30 mouse cellular contexts compared by ENCODE assay signal in genomic region chr4:148240387-148240786, GRCm38 (mm10). TPM values are rescaled to one million over a fixed set of nuclear protein-coding genes. Genes with fewer than 3 reads are reported as not detected.
A peak's percentile ranks its signal among the peaks of the same experiment; 100 is the strongest.
DNase-seq lines count a peak whose midpoint lies in the region; ATAC-seq lines count a peak whose summit lies in the region.
"Had no signal": no experiment of that assay in that cellular context is flagged by ENCODE, and none has a peak within 500 bp of the region (broad histone marks: within the 10 kb centered on the region; RNA-seq: fewer than 3 reads in every experiment).

No protein-coding gene starts in this region.

- no peaks in the 10 kb centered on the region for H3K27me3 ChIP-seq in forebrain, embryonic 14.5 days (replicated peaks; ENCODE audit: control insufficient read depth, insufficient read depth, low read length)
- no peaks in the 10 kb centered on the region for H3K27me3 ChIP-seq in forebrain, embryonic 11.5 days (ENCODE audit: control insufficient read depth, insufficient read depth, low read length)
- H3K27me3 ChIP-seq in liver, embryonic 12.5 days (replicated peaks): 0 out of 2 replicates have a peak, but pooled peaks cover 6% of the 10 kb centered on the region
- H3K27me3 ChIP-seq: embryonic facial prominence, embryonic 15.5 days; limb, embryonic 15.5 days; liver, embryonic 15.5 days; lung, embryonic 15.5 days; neural tube, embryonic 12.5 days had no signal

- ATAC-seq in forebrain, embryonic 14.5 days: peak; percentile 66; the same call in 1 of the 2 replicates
- ATAC-seq in forebrain, embryonic 11.5 days (replicated peaks; ENCODE audit: low FRiP score): no peak
- ATAC-seq in liver, embryonic 12.5 days: no peak
- ATAC-seq: inflammation-experienced regulatory T-cells, adult 6 months had no signal

- no peak overlapping the region for H3K4me2 ChIP-seq in forebrain, embryonic 14.5 days (ENCODE audit: low read length)
- no peak overlapping the region for H3K4me2 ChIP-seq in forebrain, embryonic 11.5 days (ENCODE audit: low read depth, low read length, severe bottlenecking)
- H3K4me2 ChIP-seq in liver, embryonic 12.5 days: no peak overlapping the region
- H3K4me2 ChIP-seq: embryonic facial prominence, embryonic 15.5 days; limb, embryonic 15.5 days; liver, embryonic 15.5 days; lung, embryonic 15.5 days; neural tube, embryonic 12.5 days had no signal

- H3K4me3 ChIP-seq in forebrain, embryonic 14.5 days (ENCODE audit: low read depth, low read length): no peak overlapping the region
- no peak overlapping the region for H3K4me3 ChIP-seq in forebrain, embryonic 11.5 days (ENCODE audit: low read depth, low read length)
- no peak overlapping the region for H3K4me3 ChIP-seq in liver, embryonic 12.5 days
- H3K4me3 ChIP-seq: embryonic facial prominence, embryonic 15.5 days; heart, embryonic 10.5 days; limb, embryonic 15.5 days; liver, embryonic 15.5 days; lung, embryonic 15.5 days; megakaryocyte, embryonic 14.5 days; neural tube, embryonic 12.5 days had no signal

- H3K36me3 ChIP-seq in forebrain, embryonic 14.5 days (ENCODE audit: control insufficient read depth, insufficient read depth, low read length): peaks cover 38% of the 10 kb centered on the region
- H3K36me3 ChIP-seq in forebrain, embryonic 11.5 days (ENCODE audit: control insufficient read depth, insufficient read depth, low read length): no peaks in the 10 kb centered on the region
- no peaks in the 10 kb centered on the region for H3K36me3 ChIP-seq in liver, embryonic 12.5 days
- H3K36me3 ChIP-seq: embryonic facial prominence, embryonic 15.5 days; heart, embryonic 10.5 days; limb, embryonic 15.5 days; liver, embryonic 15.5 days; lung, embryonic 15.5 days had no signal

- DNase-seq in forebrain, embryonic 14.5 days (ENCODE audit: low spot score): peak; percentile 70
- no peak for DNase-seq in forebrain, embryonic 11.5 days (ENCODE audit: low spot score)
- peak; percentile 33 for DNase-seq in brain, adult 2 months (ENCODE audit: low read depth, low spot score)
- peak; percentile 66 for DNase-seq in layer of hippocampus, adult 11-12 months (ENCODE audit: low spot score)
- DNase-seq in layer of hippocampus, postnatal 10 days (ENCODE audit: low spot score in 2 of 2): peak; percentile 47 to 63
- DNase-seq in urinary bladder, postnatal 25 days (ENCODE audit: low spot score): no peak
- DNase-seq: adrenal gland, postnatal 36 days; cerebellum, adult 2 months; cerebellum, postnatal 36 days; embryo, embryonic 11 days; gastrocnemius, postnatal 10 days; heart, postnatal 4 days; kidney, adult 8-10 months; kidney, postnatal 14 days; lung, postnatal 36 days; midbrain, embryonic 14.5 days; retina, postnatal 1 day; right cerebral cortex, postnatal 25 days; spleen, adult 18-20 months had no signal

- no peak overlapping the region for H3K9ac ChIP-seq in forebrain, embryonic 14.5 days (ENCODE audit: low read length)
- no peak overlapping the region for H3K9ac ChIP-seq in forebrain, embryonic 11.5 days (ENCODE audit: low read length)
- no peak overlapping the region for H3K9ac ChIP-seq in liver, embryonic 12.5 days
- H3K9ac ChIP-seq: embryonic facial prominence, embryonic 15.5 days; limb, embryonic 15.5 days; liver, embryonic 15.5 days; lung, embryonic 15.5 days; neural tube, embryonic 12.5 days had no signal

- H3K9me3 ChIP-seq in forebrain, embryonic 14.5 days (replicated peaks; ENCODE audit: control insufficient read depth, low read length): 0 out of 2 replicates have a peak, but pooled peaks cover 4% of the 10 kb centered on the region
- H3K9me3 ChIP-seq in forebrain, embryonic 11.5 days (ENCODE audit: control insufficient read depth, low read length): no peaks in the 10 kb centered on the region; the same call in 1 of the 2 replicates
- H3K9me3 ChIP-seq in liver, embryonic 12.5 days (replicated peaks): 0 out of 2 replicates have a peak, but pooled peaks cover 1% of the 10 kb centered on the region
- H3K9me3 ChIP-seq: embryonic facial prominence, embryonic 15.5 days; heart, embryonic 10.5 days; liver, embryonic 15.5 days; lung, embryonic 15.5 days; neural tube, embryonic 12.5 days had no signal

- peaks cover 2% of the 10 kb centered on the region; the same call in 1 of the 2 replicates for H3K4me1 ChIP-seq in forebrain, embryonic 14.5 days (ENCODE audit: control insufficient read depth, insufficient read depth, low read length)
- 0 out of 2 replicates have a peak, but pooled peaks cover 4% of the 10 kb centered on the region for H3K4me1 ChIP-seq in forebrain, embryonic 11.5 days (replicated peaks; ENCODE audit: control insufficient read depth, insufficient read depth, low read length)
- no peaks in the 10 kb centered on the region for H3K4me1 ChIP-seq in liver, embryonic 12.5 days
- H3K4me1 ChIP-seq: embryonic facial prominence, embryonic 15.5 days; heart, embryonic 10.5 days; limb, embryonic 15.5 days; liver, embryonic 15.5 days; lung, embryonic 15.5 days had no signal

- 67% methylated on average over 9 of the region's 9 CpGs for WGBS in forebrain, embryonic 14.5 days
- WGBS in forebrain, embryonic 11.5 days: 79% methylated on average over 9 of the region's 9 CpGs
- WGBS in liver, embryonic 12.5 days (ENCODE audit: insufficient replicate concordance): 64% methylated on average over 9 of the region's 9 CpGs

- H3K27ac ChIP-seq in forebrain, embryonic 14.5 days (ENCODE audit: low read depth, low read length): peak overlapping the region; percentile 77; the same call in 1 of the 2 replicates
- no peak overlapping the region for H3K27ac ChIP-seq in forebrain, embryonic 11.5 days (ENCODE audit: low read depth, low read length)
- H3K27ac ChIP-seq in liver, embryonic 12.5 days: no peak overlapping the region
- H3K27ac ChIP-seq: embryonic facial prominence, embryonic 15.5 days; heart, embryonic 10.5 days; limb, embryonic 15.5 days; liver, embryonic 15.5 days; lung, embryonic 15.5 days; neural tube, embryonic 12.5 days had no signal

RNA-seq across cellular contexts. Expression of gene Disp3, which starts 47.4 kb away (rescaled TPM):
- polyA plus RNA-seq in forebrain, embryonic 14.5 days (2014; fragmentation: Nextera tagmentation; extraction: Ambion mirVana): 7.2 and 9.5 TPM in 2 replicates
- 2.3 and 3.0 TPM in 2 replicates for polyA plus RNA-seq in forebrain, embryonic 11.5 days (2014; fragmentation: Nextera tagmentation; extraction: Ambion mirVana)
- total RNA-seq in layer of hippocampus, postnatal 10 days (2021): 10 to 100 TPM; 19.7 to 24.9 TPM
- polyA plus RNA-seq in liver, embryonic 12.5 days (2016; fragmentation: Nextera tagmentation; extraction: Ambion mirVana): 0.07 and 0.11 TPM in 2 replicates
- total RNA-seq: granulocyte monocyte progenitor cell, adult 5-6 weeks had no signal
- polyA plus RNA-seq: inflammation-experienced regulatory T-cells, adult 6 months; liver, embryonic 15.5 days; thymus, postnatal 0 days had no signal

Comparison
In these comparisons a context has a peak if more than half of its experiments do, and no peak if none do; other contexts are left out.
1. DNase-seq: peak in forebrain, embryonic 14.5 days (single experiment), brain, adult 2 months (single experiment), layer of hippocampus, adult 11-12 months (single experiment) and layer of hippocampus, postnatal 10 days (2 of 2); none in forebrain, embryonic 11.5 days (single experiment) and urinary bladder, postnatal 25 days (single experiment).